In the genomic region with DNA sequence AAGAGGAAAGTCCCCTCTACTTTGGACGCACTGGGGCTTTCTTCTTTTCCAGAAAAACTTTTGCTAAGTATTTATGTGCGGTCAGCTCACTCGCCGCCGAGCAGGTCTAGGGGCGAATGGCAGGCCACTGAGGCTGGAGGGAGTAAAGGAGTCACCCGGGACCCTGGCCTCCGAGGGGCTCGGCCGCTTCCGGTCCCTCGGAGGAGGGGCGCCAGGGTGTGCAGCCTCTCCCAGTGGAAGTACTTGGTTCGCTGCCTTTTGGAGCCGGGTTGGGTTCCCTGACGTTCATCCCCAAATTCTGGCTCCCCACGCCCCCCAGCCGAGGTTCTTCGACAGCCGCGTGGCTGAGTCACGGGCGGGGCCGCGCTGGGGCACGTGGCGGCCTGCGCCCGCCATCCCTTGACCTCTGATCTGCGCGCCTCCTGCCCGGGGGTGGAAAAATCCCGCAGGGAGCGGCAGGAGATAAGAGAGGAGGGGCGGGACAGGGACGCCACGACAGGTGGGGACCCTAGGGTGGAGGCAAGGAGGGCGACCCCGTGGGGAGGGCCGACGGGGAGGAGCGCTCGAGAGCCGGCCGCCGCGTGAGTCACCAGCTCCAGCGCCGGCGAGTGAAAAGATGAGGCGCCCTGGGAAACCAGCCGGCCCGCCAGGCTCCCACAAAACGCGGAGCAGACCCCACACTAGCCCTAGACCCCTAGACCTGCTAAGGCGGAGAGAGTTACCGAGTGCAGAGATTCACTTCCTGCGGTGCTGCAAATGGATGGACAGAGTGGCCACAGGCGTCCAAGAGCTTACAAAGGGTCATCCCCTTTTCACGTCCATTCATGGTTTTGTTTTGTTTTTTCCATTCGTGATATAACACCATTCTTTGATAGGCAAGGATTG, we compare ENCODE assay signal across 1 mouse cellular context.
TF ChIP-seq lines count a peak whose summit lies in the region.

No protein-coding gene starts in this region.

TF ChIP-seq in C2C12, 6 proteins besides CTCF, POLR2A, EP300 and RAD21:
- TF ChIP-seq MYOD1 (IDR thresholded peaks at IDR 0.05; ENCODE audit: control insufficient read depth, insufficient read length, low read depth) (peak; percentile 83), FOSL1 (IDR thresholded peaks at IDR 0.05; ENCODE audit: insufficient read depth, low read length, poor library complexity, severe bottlenecking) (no peak), MYOG (IDR thresholded peaks at IDR 0.05; ENCODE audit: control insufficient read depth, extremely low read depth, insufficient read length) (no peak), MAX (IDR thresholded peaks at IDR 0.05) (peak; percentile 98), USF1 (IDR thresholded peaks at IDR 0.05; ENCODE audit: low read depth) (peak; percentile 59)
